Mouse (Mus musculus) limb, embryonic 14.5 days (tissue): ENCODE data around the gene Akap2. TPM values are rescaled to one million over a fixed set of nuclear protein-coding genes. Genes with fewer than 3 reads are reported as not detected.

Experiments
- ATAC-seq: fragments of 200-750 bp; cut with Nextera tagmentation; 2 replicates; pipeline ENCODE4 v1.8.0; 2017; ENCODE audit warnings: low read depth, moderate number of reproducible peaks, moderate TSS enrichment; ENCODE audit not compliant: low FRiP score
- DNase-seq: peaks from one replicate; pipeline ENCODE4 v3.0.0-alpha.2; 2015; ENCODE audit warnings: low spot score
- H3K27ac ChIP-seq: fragments of 300-500 bp; sonication (generic); replicated peaks from 2 replicates; pipeline ENCODE4 v1.5.1; 2014; ENCODE audit warnings: low read depth, mild to moderate bottlenecking, low read length, moderate library complexity, mixed read lengths
- H3K27me3 ChIP-seq: fragments of 300-500 bp; sonication (generic); 2 replicates; pipeline ENCODE4 v1.6.1; 2014; ENCODE audit warnings: low read length, mixed read lengths; ENCODE audit not compliant: control insufficient read depth, insufficient read depth
- H3K36me3 ChIP-seq: fragments of 300-500 bp; sonication (generic); 2 replicates; pipeline ENCODE4 v1.6.1; 2014; ENCODE audit warnings: mild to moderate bottlenecking, low read length, moderate library complexity, mixed read lengths; ENCODE audit not compliant: control insufficient read depth, insufficient read depth
- H3K4me1 ChIP-seq: fragments of 300-500 bp; sonication (generic); 2 replicates; pipeline ENCODE4 v1.6.1; 2014; ENCODE audit warnings: antibody characterized with exemption, low read length, mixed read lengths; ENCODE audit not compliant: control insufficient read depth, insufficient read depth
- H3K4me2 ChIP-seq: fragments of 300-500 bp; sonication (generic); replicated peaks from 2 replicates; pipeline ENCODE4 v1.6.1; 2014; ENCODE audit warnings: low read depth, mild to moderate bottlenecking, low read length, moderate library complexity; ENCODE audit not compliant: severe bottlenecking
- H3K4me3 ChIP-seq: fragments of 300-500 bp; sonication (generic); replicated peaks from 2 replicates; pipeline ENCODE4 v1.5.1; 2014; ENCODE audit warnings: low read length
- H3K9ac ChIP-seq: fragments of 300-500 bp; sonication (generic); 2 replicates; pipeline ENCODE4 v1.6.1; 2014; ENCODE audit warnings: mild to moderate bottlenecking, low read depth, low read length, moderate library complexity; ENCODE audit not compliant: severe bottlenecking
- H3K9me3 ChIP-seq: fragments of 300-500 bp; sonication (generic); 2 replicates; pipeline ENCODE4 v1.6.1; 2016; ENCODE audit warnings: low read length; ENCODE audit not compliant: control insufficient read depth
- POLR2A ChIP-seq: fragments of 200-500 bp; IDR thresholded peaks from 2 replicates; pipeline ENCODE4 v1.8.0; 2012; ENCODE audit warnings: inconsistent platforms, mild to moderate bottlenecking, moderate library complexity, borderline replicate concordance; ENCODE audit not compliant: insufficient read depth, insufficient read length; ENCODE audit errors: extremely low read depth
- WGBS: fragments of 180-500 bp; shearing (Covaris S2); extraction: QIAGEN DNeasy Blood & Tissue Kit; methylation state at CpG from one replicate; pipeline ENCODE4 v1.1.7; 2014; 5-methylcytosine and 5-hydroxymethylcytosine counted together
- polyA plus RNA-seq, 2 experiments: library from polyadenylated mRNA; depleted of rRNA in 1 of 2; stranded (reverse) in 1 of 2; unstranded in 1 of 2; fragments of >200 nt; fragmentation: Nextera tagmentation in 1 of 2; extraction: Ambion mirVana in 1 of 2; gene quantifications; 2 replicates each; pipeline versions ENCODE4 v1.2.1 to v1.2.3; 2012 to 2014

Akap2 gene
- polyA plus RNA-seq, 2 experiments, result 23.6 to 27.6 TPM

DNA sequence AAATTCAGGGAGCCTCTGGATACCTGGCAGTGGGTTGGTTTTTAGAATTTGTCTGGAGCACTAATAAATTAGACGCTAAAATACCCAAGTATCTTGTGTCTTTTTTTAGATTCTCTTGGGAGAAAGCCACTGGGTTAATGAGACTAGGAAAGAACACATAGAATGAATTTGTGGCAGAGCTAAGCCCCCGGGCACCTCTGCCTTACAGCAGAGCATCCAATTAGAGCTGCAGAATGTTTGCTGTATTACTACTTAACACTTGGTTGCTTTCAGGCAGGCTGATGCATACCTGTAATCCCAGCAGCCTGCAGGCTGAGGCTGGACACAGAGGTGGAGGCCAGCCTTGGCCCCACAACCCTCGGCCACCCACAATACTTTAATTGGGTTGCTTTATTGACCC, 112.3 kb downstream of the Akap2 start:
- Histone ChIP-seq H3K27ac (no peak overlapping the region), H3K4me3 (no peak overlapping the region), H3K9ac (no peak overlapping the region), H3K36me3 (no peaks in the 10 kb centered on the region), H3K9me3 (no peaks in the 10 kb centered on the region), H3K4me1 (peaks cover 6% of the 10 kb centered on the region), H3K27me3 (no peaks in the 10 kb centered on the region), H3K4me2 (no peak overlapping the region)
- 24% methylated on average over 3 of the region's 3 CpGs for WGBS
- DNase-seq (no peak), ATAC-seq (no peak)
- no peak for TF ChIP-seq POLR2A

DNA sequence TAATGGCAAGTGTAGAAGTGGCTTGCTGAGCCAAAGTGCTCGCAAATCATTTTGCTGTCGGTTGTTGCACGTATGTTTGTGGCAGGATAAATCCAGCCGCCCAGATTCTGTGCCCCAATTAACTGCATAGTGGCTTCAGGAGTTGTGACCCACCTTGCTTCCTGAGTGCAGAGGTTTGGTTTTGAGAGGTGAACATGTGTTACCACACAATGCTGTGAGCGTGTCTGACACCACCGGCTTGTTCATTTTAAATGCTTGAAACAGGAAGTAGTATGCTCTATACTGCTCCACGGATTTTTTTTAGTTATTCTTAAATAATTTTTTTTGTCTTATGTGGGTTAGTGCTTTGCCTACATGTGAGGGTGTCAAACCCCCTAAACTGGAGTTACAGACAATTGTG, 114.9 kb downstream of the Akap2 start:
- Histone ChIP-seq H3K4me2 (no peak overlapping the region), H3K4me1 (peaks cover 6% of the 10 kb centered on the region; the same call in 1 of the 2 replicates), H3K27me3 (no peaks in the 10 kb centered on the region), H3K9ac (no peak overlapping the region), H3K4me3 (no peak overlapping the region), H3K27ac (no peak overlapping the region), H3K9me3 (no peaks in the 10 kb centered on the region), H3K36me3 (no peaks in the 10 kb centered on the region)
- WGBS, result 15% methylated on average over 7 of the region's 7 CpGs
- no peak for DNase-seq
- no peak for ATAC-seq
- no peak for TF ChIP-seq POLR2A

DNA sequence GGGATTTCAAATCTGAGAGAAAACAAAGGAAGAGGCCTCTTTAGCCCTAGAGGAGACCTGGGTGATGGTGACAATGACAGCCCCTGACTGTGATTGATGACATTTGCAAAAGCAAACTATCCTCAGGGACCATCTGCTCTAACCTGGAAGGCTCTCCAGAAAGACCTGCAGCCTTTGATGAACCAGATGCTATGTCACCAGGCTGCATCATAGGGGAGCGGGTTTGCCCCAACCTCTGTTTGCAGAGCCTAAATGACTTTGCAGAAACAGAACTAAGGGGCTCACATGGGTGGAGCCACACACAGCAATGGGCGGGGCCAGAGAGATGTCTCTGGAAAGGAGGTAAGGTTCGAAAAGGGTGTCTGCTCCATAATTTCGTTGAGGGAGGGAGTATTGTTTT, 115.6 kb downstream of the Akap2 start:
- H3K27me3 ChIP-seq, result no peaks in the 10 kb centered on the region
- H3K4me3 ChIP-seq, result no peak overlapping the region
- no peaks in the 10 kb centered on the region for H3K9me3 ChIP-seq
- no peak for DNase-seq
- peaks cover 6% of the 10 kb centered on the region; the same call in 1 of the 2 replicates for H3K4me1 ChIP-seq
- no peak for TF ChIP-seq POLR2A
- no peak overlapping the region for H3K27ac ChIP-seq
- no peaks in the 10 kb centered on the region for H3K36me3 ChIP-seq
- no peak overlapping the region for H3K9ac ChIP-seq
- WGBS, result 64% methylated on average over 4 of the region's 4 CpGs
- ATAC-seq, result no peak
- no peak overlapping the region for H3K4me2 ChIP-seq

DNA sequence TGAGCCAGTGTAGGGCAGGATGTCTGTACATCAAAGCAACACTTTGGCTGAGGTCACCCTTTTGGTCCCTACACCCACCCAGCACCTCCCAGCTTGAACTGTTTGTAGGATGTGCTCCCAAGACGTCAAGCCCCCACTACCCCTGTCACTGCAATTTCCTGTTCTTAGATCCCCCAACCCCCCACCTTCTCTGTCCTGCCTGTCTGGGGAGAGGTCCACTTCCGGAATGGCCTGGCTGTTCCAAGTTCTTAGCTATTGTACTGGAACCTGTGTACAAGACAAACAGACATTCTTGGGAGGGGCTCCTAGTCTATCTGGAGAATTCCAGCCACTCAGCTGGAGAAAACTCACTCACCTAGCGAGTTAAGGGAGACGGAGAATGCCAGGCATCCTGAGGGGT, 116.7 kb downstream of the Akap2 start:
- Histone ChIP-seq H3K4me2 (no peak overlapping the region), H3K4me1 (peaks cover 6% of the 10 kb centered on the region; the same call in 1 of the 2 replicates), H3K9me3 (no peaks in the 10 kb centered on the region), H3K4me3 (no peak overlapping the region), H3K36me3 (no peaks in the 10 kb centered on the region), H3K27me3 (no peaks in the 10 kb centered on the region), H3K9ac (no peak overlapping the region), H3K27ac (no peak overlapping the region)
- 44% methylated on average over 4 of the region's 4 CpGs for WGBS
- no peak for TF ChIP-seq POLR2A
- DNase-seq, result no peak
- no peak for ATAC-seq

DNA sequence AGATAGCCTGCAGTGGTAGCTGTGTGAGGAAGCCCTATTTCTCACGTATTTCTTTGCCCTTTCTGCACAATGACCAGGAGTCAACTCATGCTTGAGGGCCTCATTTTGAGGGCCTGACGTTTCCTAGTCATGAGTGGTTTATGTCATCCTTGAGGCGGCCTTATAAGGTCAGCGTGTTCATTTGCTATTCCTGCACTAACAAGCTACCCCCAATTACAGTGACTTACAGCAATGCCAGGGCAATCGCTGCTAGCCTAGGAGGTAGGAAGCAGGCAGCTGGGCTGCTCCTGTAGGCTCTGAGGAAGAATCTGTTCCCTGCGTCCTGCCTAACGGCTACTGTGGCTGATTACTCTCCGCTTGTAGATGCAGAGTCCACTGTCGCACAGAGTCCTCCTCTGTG, 119.6 kb downstream of the Akap2 start:
- no peak for DNase-seq
- Histone ChIP-seq H3K4me3 (no peak overlapping the region), H3K36me3 (no peaks in the 10 kb centered on the region), H3K27me3 (no peaks in the 10 kb centered on the region), H3K9ac (no peak overlapping the region), H3K9me3 (no peaks in the 10 kb centered on the region), H3K4me2 (no peak overlapping the region), H3K27ac (no peak overlapping the region), H3K4me1 (peaks cover 6% of the 10 kb centered on the region; the same call in 1 of the 2 replicates)
- ATAC-seq, result no peak
- no peak for TF ChIP-seq POLR2A
- 51% methylated on average over 9 of the region's 9 CpGs for WGBS

DNA sequence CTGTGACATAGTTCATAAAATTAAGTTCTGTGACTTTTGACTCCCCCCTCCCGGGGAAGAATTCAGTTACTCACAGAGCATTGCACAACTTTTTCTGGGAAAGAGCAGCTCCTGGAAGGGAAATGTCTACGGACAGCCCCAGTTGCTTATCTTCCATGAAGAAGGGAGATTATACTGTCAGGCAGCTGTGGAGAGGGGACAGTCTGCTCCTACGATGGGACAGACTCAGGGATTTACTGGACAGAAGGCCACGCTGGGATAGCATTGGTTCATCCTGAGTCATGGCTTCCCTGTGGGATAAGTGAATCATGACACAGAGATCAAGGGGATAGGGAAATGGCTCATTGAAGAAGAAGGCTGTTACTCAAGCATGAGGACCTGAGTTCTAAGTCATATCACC, 121.9 kb downstream of the Akap2 start:
- H3K27ac ChIP-seq, result no peak overlapping the region
- ATAC-seq, result no peak
- peaks cover 2% of the 10 kb centered on the region for H3K4me1 ChIP-seq
- no peak overlapping the region for H3K4me2 ChIP-seq
- no peak for TF ChIP-seq POLR2A
- H3K36me3 ChIP-seq, result no peaks in the 10 kb centered on the region
- no peaks in the 10 kb centered on the region for H3K9me3 ChIP-seq
- no peak overlapping the region for H3K9ac ChIP-seq
- DNase-seq, result no peak
- WGBS, result 71% methylated on average over 4 of the region's 4 CpGs
- H3K27me3 ChIP-seq, result no peaks in the 10 kb centered on the region
- H3K4me3 ChIP-seq, result no peak overlapping the region
